Mouse (Mus musculus) midbrain, postnatal 0 days (tissue): Measurements from ENCODE around the gene Sparc. TPM values are rescaled to one million over a fixed set of nuclear protein-coding genes. Genes with fewer than 3 reads are reported as not detected.
A peak's percentile ranks its signal among the peaks of the same experiment; 100 is the strongest.

Experiments
- ATAC-seq: fragments of 200-750 bp; cut with Nextera tagmentation; 2 replicates; pipeline ENCODE4 v1.8.0; 2017; ENCODE audit warnings: moderate number of reproducible peaks, mild to moderate bottlenecking, moderate TSS enrichment, moderate library complexity; ENCODE audit not compliant: low FRiP score
- DNase-seq: peaks from one replicate; pipeline ENCODE4 v3.0.0-alpha.2; 2015; ENCODE audit warnings: low spot score
- H3K27ac ChIP-seq: fragments of 300-500 bp; sonication (generic); 2 replicates; pipeline ENCODE4 v1.5.1; 2014; ENCODE audit warnings: low read depth, mild to moderate bottlenecking, low read length, mixed read lengths
- H3K27me3 ChIP-seq: fragments of 300-500 bp; sonication (generic); 2 replicates; pipeline ENCODE4 v1.6.1; 2014; ENCODE audit warnings: low read length, control low read depth, mixed read lengths; ENCODE audit not compliant: insufficient read depth
- H3K36me3 ChIP-seq: fragments of 300-500 bp; sonication (generic); 2 replicates; pipeline ENCODE4 v1.6.1; 2014; ENCODE audit warnings: low read length, control low read depth, mixed read lengths; ENCODE audit not compliant: insufficient read depth
- H3K4me1 ChIP-seq: fragments of 300-500 bp; sonication (generic); 2 replicates; pipeline ENCODE4 v1.6.1; 2014; ENCODE audit warnings: mild to moderate bottlenecking, control low read depth, antibody characterized with exemption, low read length, mixed read lengths; ENCODE audit not compliant: insufficient read depth
- H3K4me2 ChIP-seq: fragments of 300-500 bp; sonication (generic); 2 replicates; pipeline ENCODE4 v1.6.1; 2014; ENCODE audit warnings: low read depth, mild to moderate bottlenecking, low read length, mixed read lengths; ENCODE audit not compliant: poor library complexity, severe bottlenecking
- H3K4me3 ChIP-seq: fragments of 300-500 bp; sonication (generic); 2 replicates; pipeline ENCODE4 v1.5.1; 2014; ENCODE audit warnings: low read depth, mild to moderate bottlenecking, low read length, moderate library complexity
- H3K9ac ChIP-seq: fragments of 300-500 bp; sonication (generic); replicated peaks from 2 replicates; pipeline ENCODE4 v1.6.1; 2014; ENCODE audit warnings: mild to moderate bottlenecking, low read length, moderate library complexity, mixed read lengths; ENCODE audit not compliant: poor library complexity, severe bottlenecking
- H3K9me3 ChIP-seq: fragments of 300-500 bp; sonication (generic); 2 replicates; pipeline ENCODE4 v1.6.1; 2016; ENCODE audit warnings: low read length, control low read depth
- CTCF ChIP-seq: IDR thresholded peaks from 2 replicates; pipeline ENCODE4 v1.5.1; 2016; ENCODE audit warnings: antibody characterized with exemption, mild to moderate bottlenecking
- WGBS: fragments of 180-500 bp; shearing (Covaris S2); extraction: QIAGEN DNeasy Blood & Tissue Kit; methylation state at CpG from one replicate; pipeline ENCODE4 v1.1.7; 2014; 5-methylcytosine and 5-hydroxymethylcytosine counted together
- polyA plus RNA-seq: library from polyadenylated mRNA; unstranded; fragments of >200 nt; fragmentation: Nextera tagmentation; extraction: Ambion mirVana; gene quantifications from 2 replicates; pipeline ENCODE4 v1.2.1, GENCODE M21; 2015
- total RNA-seq: library from RNA; depleted of rRNA; stranded (reverse); fragments of >200 nt; gene quantifications from 2 replicates; pipeline ENCODE4 v1.2.3, GENCODE M21; 2014; rRNA removed

Sparc gene
- total RNA-seq (261 and 313 TPM in 2 replicates), polyA plus RNA-seq (570 and 625 TPM in 2 replicates)

GRCm38 (mm10) chr11:55422978-55423377, at the start of gene Sparc:
Sparc (minus strand) TSS chr11:55423183.
- ATAC-seq (no peak), DNase-seq (no peak)
- H3K9ac ChIP-seq, result no peak within 1 kb of the TSS
- no peaks in the 10 kb centered on the region for H3K9me3 ChIP-seq
- 100% methylated on average over 1 of the region's 1 CpGs for WGBS
- 0 out of 2 replicates have a peak within 1 kb of the TSS, but pooled peaks have one; percentile 26 for H3K27ac ChIP-seq
- no peaks in the 10 kb centered on the region for H3K36me3 ChIP-seq
- no peak for TF ChIP-seq CTCF
- H3K4me3 ChIP-seq, result no peak within 1 kb of the TSS
- peaks cover 6% of the 10 kb centered on the region; the same call in 1 of the 2 replicates for H3K4me1 ChIP-seq
- no peaks in the 10 kb centered on the region for H3K27me3 ChIP-seq
- H3K4me2 ChIP-seq, result no peak within 1 kb of the TSS

- H3K4me1 ChIP-seq, result peaks cover 10% of the 10 kb centered on the region; the same call in 1 of the 2 replicates
- H3K9me3 ChIP-seq, result no peaks in the 10 kb centered on the region
- no peaks in the 10 kb centered on the region for H3K36me3 ChIP-seq
- TF ChIP-seq CTCF, result no peak
- H3K4me2 ChIP-seq, result peak overlapping the region; percentile 56; the same call in 1 of the 2 replicates
- no peak overlapping the region for H3K4me3 ChIP-seq
- no peaks in the 10 kb centered on the region for H3K27me3 ChIP-seq
- ATAC-seq, result no peak
- DNase-seq, result no peak
- no peak overlapping the region for H3K27ac ChIP-seq
- H3K9ac ChIP-seq, result no peak overlapping the region
- 94% methylated on average over 7 of the region's 7 CpGs for WGBS
Measured at GRCm38 (mm10) chr11:55471467-55471866, 48.5 kb upstream of the Sparc start.

- Histone ChIP-seq H3K4me3 (peak overlapping the region; percentile 82), H3K27me3 (no peaks in the 10 kb centered on the region), H3K27ac (no peak overlapping the region), H3K36me3 (no peaks in the 10 kb centered on the region), H3K4me2 (peak overlapping the region; percentile 56), H3K9ac (0 out of 2 replicates have a peak overlapping the region, but pooled peaks have one; percentile 13), H3K9me3 (no peaks in the 10 kb centered on the region), H3K4me1 (peaks cover 10% of the 10 kb centered on the region; the same call in 1 of the 2 replicates)
- no peak for ATAC-seq
- TF ChIP-seq CTCF, result no peak
- DNase-seq, result no peak
- 57% methylated on average over 8 of the region's 8 CpGs for WGBS
Measured at GRCm38 (mm10) chr11:55470761-55471160, 47.8 kb upstream of the Sparc start.

GRCm38 (mm10) chr11:55469923-55470691, 47.1 kb upstream of the Sparc start:
- H3K27me3 ChIP-seq, result no peaks in the 10 kb centered on the region
- ATAC-seq (peak; percentile 46), DNase-seq (peak; percentile 42)
- peak overlapping the region; percentile 93 for H3K27ac ChIP-seq
- H3K9me3 ChIP-seq, result no peaks in the 10 kb centered on the region
- peak overlapping the region; percentile 56 for H3K4me2 ChIP-seq
- no peaks in the 10 kb centered on the region for H3K36me3 ChIP-seq
- peak overlapping the region; percentile 82 for H3K4me3 ChIP-seq
- no peak for TF ChIP-seq CTCF
- peak overlapping the region; percentile 89 for H3K9ac ChIP-seq
- under 1% methylated on average over 38 of the region's 46 CpGs for WGBS
- H3K4me1 ChIP-seq, result peaks cover 10% of the 10 kb centered on the region; the same call in 1 of the 2 replicates

GRCm38 (mm10) chr11:55469048-55469843, 46.3 kb upstream of the Sparc start, which contains the start of gene G3bp1:
G3bp1 (plus strand) TSS chr11:55469685.
- no peaks in the 10 kb centered on the region for H3K27me3 ChIP-seq
- peak within 1 kb of the TSS; percentile 89 for H3K9ac ChIP-seq
- H3K4me2 ChIP-seq, result peak within 1 kb of the TSS; percentile 78
- ATAC-seq (peak; percentile 97), DNase-seq (peak; percentile 100)
- TF ChIP-seq CTCF, result peak; percentile 73
- H3K27ac ChIP-seq, result peak within 1 kb of the TSS; percentile 93
- H3K36me3 ChIP-seq, result no peaks in the 10 kb centered on the region
- under 1% methylated on average over 55 of the region's 57 CpGs for WGBS
- no peaks in the 10 kb centered on the region for H3K9me3 ChIP-seq
- H3K4me3 ChIP-seq, result peak within 1 kb of the TSS; percentile 82
- peaks cover 10% of the 10 kb centered on the region; the same call in 1 of the 2 replicates for H3K4me1 ChIP-seq
